Mouse (Mus musculus) cerebellum, postnatal 4 days (tissue): Measurements from ENCODE around the gene Vps11.
"Not testable (repeated sequence)": the region's sequence is repeated elsewhere in the genome, so short reads cannot be mapped to it uniquely, and the experiment has no call there.

ENCODE experiments used
- DNase-seq, 2 experiments: peaks; one replicate each; pipeline ENCODE4 v3.0.0; 2022; ENCODE audit warnings: low spot score in 2 of 2, mixed read lengths in 1 of 2

Gene Vps11

GRCm38 (mm10) chr9:44376141-44376540 is 14.7 kb upstream of the Vps11 start:
- no peak for DNase-seq

DNA sequence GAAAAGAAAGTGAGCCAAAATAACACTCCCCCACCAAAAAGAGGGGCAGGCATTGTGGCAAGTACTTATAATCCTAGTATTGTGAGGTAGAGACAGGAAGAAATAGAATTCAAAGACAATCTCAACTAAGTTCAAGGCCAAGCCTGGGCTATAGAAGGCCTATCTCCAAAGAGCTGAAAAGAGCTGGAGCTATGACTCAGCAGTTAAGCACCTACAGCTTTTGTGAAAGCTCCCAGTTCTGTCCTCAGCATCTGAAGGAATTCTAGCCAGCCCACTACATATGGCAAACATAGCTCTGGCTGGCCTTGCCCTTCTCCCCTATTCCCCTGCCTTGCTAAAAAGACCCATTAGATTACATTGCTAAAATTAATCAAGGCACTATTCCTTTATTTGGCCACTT is 11.9 kb upstream of the Vps11 start:
- DNase-seq, result no peak

DNA sequence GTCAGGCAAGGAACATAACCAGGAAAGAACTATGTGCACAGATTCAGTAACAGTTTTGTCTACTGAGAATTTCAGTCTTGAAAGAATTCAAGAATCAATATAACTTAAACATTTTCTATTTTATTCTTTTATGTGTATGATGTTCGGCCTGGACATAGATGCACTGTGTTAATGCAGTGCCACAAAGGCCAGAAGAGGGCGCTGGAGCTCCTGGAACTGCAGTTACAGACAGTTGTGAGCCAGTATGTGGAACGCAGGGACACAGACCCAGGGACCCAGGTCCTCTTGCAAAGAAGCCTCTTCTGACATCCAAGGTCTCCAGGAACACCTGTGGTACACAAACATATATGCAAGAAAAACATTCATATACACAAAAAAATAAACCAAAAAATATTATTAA is 3.0 kb upstream of the Vps11 start:
- DNase-seq, result no peak

GRCm38 (mm10) chr9:44361931-44362330 is 461 bp upstream of the Vps11 start:
- not testable (repeated sequence) for DNase-seq

DNA sequence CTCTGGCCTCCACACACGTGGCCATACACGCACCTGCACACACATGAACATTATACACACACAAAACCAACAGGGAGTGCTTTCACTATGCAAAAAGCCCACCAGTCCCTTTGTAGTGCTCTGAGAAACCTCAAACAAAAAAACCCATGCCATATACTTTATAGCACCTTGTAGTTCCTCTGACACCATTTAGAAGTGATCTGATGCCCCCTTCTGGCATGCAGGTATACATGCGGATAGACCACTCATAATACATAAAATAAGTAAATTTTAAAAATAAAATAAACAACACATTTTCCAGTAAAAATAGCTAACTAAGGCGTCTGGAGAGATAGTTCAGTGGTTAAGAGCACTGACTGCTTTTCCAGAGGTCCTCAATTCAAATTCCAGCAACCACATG is 4.3 kb downstream of the Vps11 start:
- DNase-seq, result no peak

DNA sequence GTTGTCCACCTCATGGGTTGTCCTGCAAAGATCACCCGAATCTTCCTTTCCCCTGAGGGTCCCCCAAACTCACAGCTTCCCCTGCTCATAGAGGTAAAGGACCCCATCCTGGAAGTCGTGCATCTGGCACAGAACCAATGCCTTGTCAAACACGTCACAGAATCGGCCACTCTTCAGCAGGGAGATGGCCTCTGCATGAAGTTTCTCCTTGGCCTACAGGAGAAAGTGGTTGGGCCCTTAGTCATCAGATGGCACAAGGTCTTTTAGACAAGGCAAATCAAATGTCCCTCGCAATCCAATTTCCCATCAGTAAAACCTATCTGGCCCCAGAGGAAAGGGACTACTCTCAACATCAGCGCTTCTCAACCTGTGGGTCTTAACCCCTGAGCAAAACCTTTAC is 8.3 kb downstream of the Vps11 start:
- DNase-seq, result no peak

GRCm38 (mm10) chr9:44352337-44352736 is 9.1 kb downstream of the Vps11 start:
- DNase-seq, result no peak

GRCm38 (mm10) chr9:44351396-44351795 is 10.1 kb downstream of the Vps11 start:
- no peak for DNase-seq

GRCm38 (mm10) chr9:44348546-44348945 is 12.9 kb downstream of the Vps11 start:
- no peak for DNase-seq

DNA sequence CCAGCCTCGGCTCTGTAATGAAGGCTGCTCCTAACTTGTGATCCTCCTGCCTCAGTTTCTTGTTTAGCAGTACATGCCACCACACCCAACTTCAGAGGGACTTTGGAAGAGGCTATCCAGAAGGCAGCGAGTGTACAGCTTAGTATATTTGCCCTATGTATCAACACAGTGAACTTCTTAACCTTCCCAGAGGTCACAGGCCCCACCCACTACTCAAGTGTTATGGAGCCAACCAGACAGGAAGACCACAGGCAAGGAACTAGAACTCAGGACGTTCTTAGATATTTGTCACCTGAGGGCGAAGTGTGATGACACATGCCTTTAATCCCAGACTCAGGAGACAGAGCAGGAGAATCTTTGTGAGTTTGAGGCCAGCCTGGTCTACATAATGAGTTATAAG is 13.8 kb downstream of the Vps11 start:
- no peak for DNase-seq

- no peak for DNase-seq
Measured at GRCm38 (mm10) chr9:44347166-44347565, 14.3 kb downstream of the Vps11 start.

GRCm38 (mm10) chr9:44345570-44346433 is 15.7 kb downstream of the Vps11 start:
- DNase-seq, result no peak

DNA sequence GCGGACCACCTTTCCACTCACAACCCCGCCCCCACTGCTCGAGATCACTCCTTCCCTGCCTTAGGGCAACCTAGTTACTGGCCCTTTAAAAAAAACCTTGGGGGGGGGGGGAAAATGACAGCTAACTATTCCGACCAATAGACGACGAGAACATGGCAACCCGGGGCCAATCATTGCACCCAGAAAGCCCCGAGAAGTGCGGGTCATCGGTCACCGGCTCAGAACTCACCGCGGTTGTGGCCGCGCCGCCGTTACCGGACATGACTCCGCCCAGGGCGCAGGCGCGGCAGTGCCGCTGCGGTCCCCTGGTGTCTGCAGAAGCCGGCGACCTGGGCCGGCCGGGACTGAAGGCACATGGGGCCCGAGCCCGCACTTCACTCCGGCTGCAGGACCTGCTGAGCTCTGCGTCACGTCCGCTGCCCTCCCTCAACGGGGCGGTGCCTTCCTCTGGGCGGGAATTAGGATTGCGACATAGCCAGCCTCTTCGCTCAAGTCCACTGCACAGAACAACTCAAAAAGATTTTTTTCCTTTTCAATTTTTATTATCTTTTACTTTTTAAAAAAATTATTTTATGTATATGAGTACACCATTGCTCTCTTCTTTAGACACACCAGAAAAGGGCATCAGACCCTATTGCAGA is 17.6 kb downstream of the Vps11 start, which contains the start of gene Hmbs:
Hmbs (minus strand) TSS at position 448 of the 641 bp plus-strand sequence.
- DNase-seq, result peak; percentile 61 to 82

- no peak for DNase-seq
Measured at GRCm38 (mm10) chr9:44343290-44343689, 18.2 kb downstream of the Vps11 start.

DNA sequence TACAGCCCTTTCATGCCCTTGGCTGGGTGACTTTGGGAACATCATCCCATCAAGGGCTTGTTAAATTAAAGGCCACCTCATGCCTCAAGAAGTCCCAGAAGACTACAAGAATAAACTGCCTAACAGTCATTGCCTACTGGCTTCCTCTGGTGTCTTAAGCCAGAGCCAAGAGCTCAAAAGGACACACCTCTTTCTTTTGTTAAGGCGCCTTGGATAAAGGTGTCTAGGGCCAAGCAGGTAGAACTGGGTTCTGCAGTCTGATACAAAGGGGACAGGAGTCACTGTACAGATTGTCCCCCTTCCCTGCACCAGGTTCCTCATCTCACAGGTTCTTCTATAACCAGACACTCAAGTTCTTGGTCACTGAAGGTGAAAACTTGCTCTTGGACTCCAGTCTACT is 18.9 kb downstream of the Vps11 start:
- DNase-seq, result no peak

DNA sequence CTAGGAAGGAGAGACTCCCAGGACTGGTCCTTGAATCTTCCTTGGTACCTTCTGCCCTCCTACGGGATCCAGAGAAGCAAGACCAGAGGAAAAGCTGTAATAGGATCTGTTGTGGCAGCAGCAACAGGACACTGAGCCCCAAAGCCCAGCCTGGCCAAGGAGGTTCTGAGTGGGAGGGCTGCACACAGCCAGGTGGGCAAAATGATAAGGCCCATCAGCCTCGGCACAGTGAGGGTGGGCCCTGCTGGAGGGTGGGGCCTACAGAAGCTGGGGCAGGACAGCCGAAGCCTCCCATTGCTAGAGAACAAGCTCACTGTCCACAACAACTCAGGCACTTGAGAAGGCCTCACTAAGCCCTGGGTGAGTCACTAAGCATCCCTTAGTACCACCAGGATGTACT is 19.3 kb downstream of the Vps11 start:
- DNase-seq, result no peak

DNA sequence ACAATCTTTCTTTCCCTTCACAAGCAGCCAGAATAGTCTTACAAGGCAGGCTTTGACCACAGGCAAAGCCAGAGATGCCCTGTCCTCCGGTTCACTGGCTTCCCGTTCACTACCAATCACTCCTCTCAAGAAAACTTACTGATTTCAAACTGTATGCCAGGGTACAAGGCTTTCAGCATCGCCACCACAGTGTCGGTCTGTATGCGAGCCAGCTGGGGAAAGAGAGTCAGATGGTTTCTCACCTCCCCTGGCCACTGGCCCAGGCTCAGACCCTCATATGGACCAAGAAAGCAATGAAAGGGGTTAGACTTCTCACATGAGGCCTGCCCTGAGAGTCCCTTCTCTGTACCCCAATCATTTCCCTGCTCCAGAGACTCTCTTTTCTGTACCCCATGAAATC is 20.0 kb downstream of the Vps11 start:
- DNase-seq, result no peak

DNA sequence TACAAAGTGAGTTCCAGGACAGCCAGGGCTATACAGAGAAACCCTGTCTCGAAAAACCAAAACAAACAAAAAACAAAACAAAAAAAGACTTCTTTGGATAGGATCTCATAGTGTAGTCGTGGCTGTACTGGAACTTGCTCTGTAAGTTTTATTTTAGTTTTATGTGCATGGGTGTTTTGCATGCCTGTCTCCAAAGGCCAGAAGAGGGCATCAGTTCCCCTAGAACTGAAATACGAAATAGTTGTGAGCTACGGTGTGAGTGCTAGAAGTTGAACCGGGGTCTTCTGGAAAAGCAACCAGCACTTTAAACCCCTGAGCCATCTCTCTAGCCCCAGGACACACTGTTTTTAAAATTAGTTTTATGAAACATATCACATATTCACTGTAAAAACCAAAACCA is 22.9 kb downstream of the Vps11 start:
- DNase-seq, result no peak

DNA sequence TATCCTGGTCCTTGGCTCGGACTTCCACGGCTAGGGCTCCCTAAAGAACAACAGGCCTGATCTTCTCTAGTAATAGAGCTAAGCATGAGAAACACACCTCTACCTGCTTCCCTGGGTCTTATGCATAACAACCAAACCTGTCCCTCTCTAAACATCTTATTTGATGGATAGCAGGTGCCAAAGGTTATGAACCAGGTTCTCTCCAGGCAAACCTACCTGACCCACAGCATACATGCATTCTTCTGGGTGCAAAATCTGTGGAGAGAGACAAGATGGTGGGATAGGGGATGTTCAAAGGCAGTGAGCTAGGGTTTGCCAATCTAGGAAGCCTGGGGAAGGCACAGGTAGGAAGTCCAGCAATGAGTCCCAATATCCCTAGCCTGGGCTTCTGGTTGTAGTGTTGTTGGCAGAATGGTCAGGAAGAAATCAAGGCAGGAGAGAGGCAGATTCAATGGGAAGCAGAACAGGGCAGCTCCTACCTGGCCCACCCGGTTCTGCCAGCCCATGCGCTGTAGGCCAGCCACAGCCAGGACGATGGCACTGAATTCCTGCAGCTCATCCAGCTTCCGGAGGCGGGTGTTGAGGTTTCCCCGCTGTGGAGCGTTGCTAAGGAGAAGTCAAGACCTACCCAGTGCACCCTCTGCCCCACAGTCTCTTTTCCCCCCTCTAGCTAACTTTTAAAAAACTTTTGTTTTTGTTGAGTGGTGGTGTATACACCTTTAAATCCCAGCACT is 23.9 kb downstream of the Vps11 start:
- DNase-seq, result no peak

DNA sequence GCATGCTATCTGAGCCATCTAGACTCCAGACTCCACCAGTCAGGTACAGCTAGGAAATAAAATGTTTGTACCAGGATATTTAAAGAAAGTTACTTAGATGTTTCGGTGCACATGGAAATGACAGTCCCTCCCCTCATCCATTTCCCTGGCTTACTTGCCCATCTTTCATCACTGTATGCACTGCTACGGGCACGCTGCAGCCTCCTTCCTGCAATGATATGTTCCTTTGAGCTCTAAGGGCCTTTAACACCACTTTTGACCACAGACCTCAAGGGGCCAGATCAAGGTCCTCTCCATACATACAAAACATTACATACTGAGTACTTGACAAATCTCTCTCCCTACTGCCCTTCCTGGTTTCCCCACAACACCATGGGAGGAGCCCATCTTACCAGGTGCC is 24.5 kb downstream of the Vps11 start:
- no peak for DNase-seq

- DNase-seq, result not testable (repeated sequence)
Measured at GRCm38 (mm10) chr9:44336513-44336912, 25.0 kb downstream of the Vps11 start.

GRCm38 (mm10) chr9:44336093-44336406 is 25.4 kb downstream of the Vps11 start:
- DNase-seq, result no peak
